Mouse (Mus musculus): ENCODE data around the gene Gm49373. TPM values are rescaled to one million over a fixed set of nuclear protein-coding genes. Genes with fewer than 3 reads are reported as not detected.

The Gm49373 gene
- 1.0 and 1.4 TPM in 2 replicates for polyA plus RNA-seq (2011; ENCODE audit: insufficient read depth, insufficient read length, low read depth, missing spikeins)

- Histone ChIP-seq H3K9ac (ENCODE audit: low read depth, poor library complexity, severe bottlenecking) (peak within 1 kb of the TSS; percentile 76), H3K36me3 (ENCODE audit: control insufficient read depth, insufficient read depth, low read length, poor library complexity, severe bottlenecking) (peaks cover 27% of the 10 kb centered on the region)
- peak; percentile 50; the same call in 1 of the 2 replicates for TF ChIP-seq EP300 (IDR thresholded peaks at IDR 0.05; ENCODE audit: insufficient read depth, low read depth, low read length)
- peak; percentile 69 for TF ChIP-seq POLR2A (IDR thresholded peaks at IDR 0.05; ENCODE audit: insufficient read depth, low read length)
- TF ChIP-seq CTCF (IDR thresholded peaks at IDR 0.05; ENCODE audit: low read depth, low read length), result no peak
Measured at GRCm38 (mm10) chr9:21073044-21073840, at the start of gene Gm49373, which contains the start of gene Fdx1l. Gm49373 (minus strand) TSS chr9:21073096. Fdx1l (minus strand) TSS chr9:21073614.

GRCm38 (mm10) chr9:21121483-21121882, 48.6 kb upstream of the Gm49373 start:
- Histone ChIP-seq H3K9me3 (replicated peaks; ENCODE audit: control insufficient read depth, insufficient read depth, low read length, poor library complexity, severe bottlenecking) (no peaks in the 10 kb centered on the region), H3K36me3 (ENCODE audit: control insufficient read depth, insufficient read depth, low read length, poor library complexity, severe bottlenecking) (no peaks in the 10 kb centered on the region), H3K27me3 (ENCODE audit: control insufficient read depth, insufficient read depth, low read length, poor library complexity, severe bottlenecking) (no peaks in the 10 kb centered on the region), H3K4me1 (ENCODE audit: control insufficient read depth, insufficient read depth, low read length) (no peaks in the 10 kb centered on the region), H3K4me3 (ENCODE audit: low read depth, low read length) (peak overlapping the region; percentile 49), H3K27ac (ENCODE audit: insufficient read depth, low read length) (no peak overlapping the region), H3K9ac (ENCODE audit: low read depth, poor library complexity, severe bottlenecking) (peak overlapping the region; percentile 44)
- TF ChIP-seq EP300 (IDR thresholded peaks at IDR 0.05; ENCODE audit: insufficient read depth, low read depth, low read length) (no peak), POLR2A (IDR thresholded peaks at IDR 0.05; ENCODE audit: insufficient read depth, low read length) (no peak), CTCF (IDR thresholded peaks at IDR 0.05; ENCODE audit: low read depth, low read length) (no peak)

More at GRCm38 (mm10) chr9:21073044-21073840, at the start of gene Gm49373, which contains the start of gene Fdx1l:
- H3K4me1 ChIP-seq (ENCODE audit: control insufficient read depth, insufficient read depth, low read length), result no peaks in the 10 kb centered on the region
- H3K4me3 ChIP-seq (ENCODE audit: low read depth, low read length), result peak within 1 kb of the TSS; percentile 82
- no peaks in the 10 kb centered on the region for H3K27me3 ChIP-seq (ENCODE audit: control insufficient read depth, insufficient read depth, low read length, poor library complexity, severe bottlenecking)
- no peaks in the 10 kb centered on the region for H3K9me3 ChIP-seq (replicated peaks; ENCODE audit: control insufficient read depth, insufficient read depth, low read length, poor library complexity, severe bottlenecking)
- H3K27ac ChIP-seq (ENCODE audit: insufficient read depth, low read length), result peak within 1 kb of the TSS; percentile 44

GRCm38 (mm10) chr9:21117073-21117472, 44.2 kb upstream of the Gm49373 start:
- TF ChIP-seq POLR2A (IDR thresholded peaks at IDR 0.05; ENCODE audit: insufficient read depth, low read length) (no peak), EP300 (IDR thresholded peaks at IDR 0.05; ENCODE audit: insufficient read depth, low read depth, low read length) (no peak), CTCF (IDR thresholded peaks at IDR 0.05; ENCODE audit: low read depth, low read length) (no peak)
- Histone ChIP-seq H3K4me1 (ENCODE audit: control insufficient read depth, insufficient read depth, low read length) (no peaks in the 10 kb centered on the region), H3K36me3 (ENCODE audit: control insufficient read depth, insufficient read depth, low read length, poor library complexity, severe bottlenecking) (no peaks in the 10 kb centered on the region), H3K27me3 (ENCODE audit: control insufficient read depth, insufficient read depth, low read length, poor library complexity, severe bottlenecking) (no peaks in the 10 kb centered on the region), H3K27ac (ENCODE audit: insufficient read depth, low read length) (no peak overlapping the region), H3K9ac (ENCODE audit: low read depth, poor library complexity, severe bottlenecking) (no peak overlapping the region), H3K9me3 (replicated peaks; ENCODE audit: control insufficient read depth, insufficient read depth, low read length, poor library complexity, severe bottlenecking) (no peaks in the 10 kb centered on the region), H3K4me3 (ENCODE audit: low read depth, low read length) (no peak overlapping the region)

- Histone ChIP-seq H3K27me3 (ENCODE audit: control insufficient read depth, insufficient read depth, low read length, poor library complexity, severe bottlenecking) (no peaks in the 10 kb centered on the region), H3K27ac (ENCODE audit: insufficient read depth, low read length) (no peak overlapping the region), H3K4me1 (ENCODE audit: control insufficient read depth, insufficient read depth, low read length) (no peaks in the 10 kb centered on the region), H3K4me3 (ENCODE audit: low read depth, low read length) (no peak overlapping the region), H3K36me3 (ENCODE audit: control insufficient read depth, insufficient read depth, low read length, poor library complexity, severe bottlenecking) (no peaks in the 10 kb centered on the region), H3K9me3 (replicated peaks; ENCODE audit: control insufficient read depth, insufficient read depth, low read length, poor library complexity, severe bottlenecking) (no peaks in the 10 kb centered on the region), H3K9ac (ENCODE audit: low read depth, poor library complexity, severe bottlenecking) (no peak overlapping the region)
- TF ChIP-seq POLR2A (IDR thresholded peaks at IDR 0.05; ENCODE audit: insufficient read depth, low read length), result no peak
- TF ChIP-seq EP300 (IDR thresholded peaks at IDR 0.05; ENCODE audit: insufficient read depth, low read depth, low read length), result no peak
- no peak for TF ChIP-seq CTCF (IDR thresholded peaks at IDR 0.05; ENCODE audit: low read depth, low read length)
Measured at GRCm38 (mm10) chr9:21115105-21115504, 42.2 kb upstream of the Gm49373 start.

- Histone ChIP-seq H3K27me3 (ENCODE audit: control insufficient read depth, insufficient read depth, low read length, poor library complexity, severe bottlenecking) (no peaks in the 10 kb centered on the region), H3K36me3 (ENCODE audit: control insufficient read depth, insufficient read depth, low read length, poor library complexity, severe bottlenecking) (no peaks in the 10 kb centered on the region), H3K9ac (ENCODE audit: low read depth, poor library complexity, severe bottlenecking) (no peak overlapping the region), H3K4me1 (ENCODE audit: control insufficient read depth, insufficient read depth, low read length) (no peaks in the 10 kb centered on the region), H3K4me3 (ENCODE audit: low read depth, low read length) (no peak overlapping the region), H3K27ac (ENCODE audit: insufficient read depth, low read length) (no peak overlapping the region), H3K9me3 (replicated peaks; ENCODE audit: control insufficient read depth, insufficient read depth, low read length, poor library complexity, severe bottlenecking) (no peaks in the 10 kb centered on the region)
- no peak for TF ChIP-seq EP300 (IDR thresholded peaks at IDR 0.05; ENCODE audit: insufficient read depth, low read depth, low read length)
- TF ChIP-seq CTCF (IDR thresholded peaks at IDR 0.05; ENCODE audit: low read depth, low read length), result no peak
- TF ChIP-seq POLR2A (IDR thresholded peaks at IDR 0.05; ENCODE audit: insufficient read depth, low read length), result no peak
Measured at GRCm38 (mm10) chr9:21114190-21114589, 41.3 kb upstream of the Gm49373 start.

GRCm38 (mm10) chr9:21113751-21114150, 40.9 kb upstream of the Gm49373 start:
- Histone ChIP-seq H3K9ac (ENCODE audit: low read depth, poor library complexity, severe bottlenecking) (no peak overlapping the region), H3K27ac (ENCODE audit: insufficient read depth, low read length) (no peak overlapping the region), H3K9me3 (replicated peaks; ENCODE audit: control insufficient read depth, insufficient read depth, low read length, poor library complexity, severe bottlenecking) (no peaks in the 10 kb centered on the region), H3K4me3 (ENCODE audit: low read depth, low read length) (no peak overlapping the region), H3K36me3 (ENCODE audit: control insufficient read depth, insufficient read depth, low read length, poor library complexity, severe bottlenecking) (no peaks in the 10 kb centered on the region), H3K4me1 (ENCODE audit: control insufficient read depth, insufficient read depth, low read length) (no peaks in the 10 kb centered on the region), H3K27me3 (ENCODE audit: control insufficient read depth, insufficient read depth, low read length, poor library complexity, severe bottlenecking) (no peaks in the 10 kb centered on the region)
- TF ChIP-seq EP300 (IDR thresholded peaks at IDR 0.05; ENCODE audit: insufficient read depth, low read depth, low read length) (no peak), CTCF (IDR thresholded peaks at IDR 0.05; ENCODE audit: low read depth, low read length) (no peak), POLR2A (IDR thresholded peaks at IDR 0.05; ENCODE audit: insufficient read depth, low read length) (no peak)
